Mouse (Mus musculus) MN1 (cell line): Measurements from ENCODE around the gene Abca17.
A peak's percentile ranks its signal among the peaks of the same experiment; 100 is the strongest.

ENCODE experiments used
- DNase-seq: peaks from one replicate; pipeline ENCODE4 v3.0.0-alpha.2; 2016; ENCODE audit warnings: low spot score

The Abca17 gene

DNA sequence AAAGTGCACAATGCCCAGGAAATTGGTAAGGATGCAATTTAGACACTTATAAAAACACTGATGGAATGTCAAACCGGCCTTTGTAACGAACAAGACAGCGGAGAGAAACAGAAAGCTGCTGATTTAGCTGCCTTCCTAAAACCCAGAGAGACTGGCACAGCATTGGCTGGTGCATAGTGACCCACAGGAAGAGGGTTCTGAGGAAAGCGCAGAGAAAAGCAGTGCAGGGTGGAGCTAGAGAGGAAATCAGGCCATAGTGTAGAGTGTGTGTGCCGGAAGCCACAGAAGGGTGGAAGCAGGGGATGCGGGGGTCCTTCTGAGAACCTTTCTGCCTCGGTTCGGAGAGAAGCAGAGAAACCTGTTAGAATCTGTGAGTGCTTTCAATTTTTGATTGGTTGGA, 6.2 kb downstream of the Abca17 start:
- no peak for DNase-seq

DNA sequence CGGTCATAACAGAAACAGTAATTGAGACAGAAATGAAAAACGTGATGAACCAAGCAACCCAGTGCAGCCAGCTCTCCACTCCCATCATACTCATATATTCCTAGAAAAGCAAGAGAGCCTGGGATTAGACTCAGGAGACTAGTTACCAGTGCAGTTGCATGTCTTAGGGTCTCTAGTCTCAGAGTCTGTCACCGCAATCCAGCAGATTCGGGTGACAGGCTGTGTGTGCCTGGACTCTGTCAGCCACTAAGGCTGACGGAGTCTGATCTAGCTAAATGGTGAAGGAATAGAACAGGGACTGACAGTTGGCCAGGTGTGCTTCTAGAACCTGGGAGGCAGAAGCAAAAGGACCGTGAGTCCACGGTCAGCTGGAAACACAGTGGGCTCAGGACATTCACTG, 23.2 kb downstream of the Abca17 start:
- DNase-seq, result no peak

DNA sequence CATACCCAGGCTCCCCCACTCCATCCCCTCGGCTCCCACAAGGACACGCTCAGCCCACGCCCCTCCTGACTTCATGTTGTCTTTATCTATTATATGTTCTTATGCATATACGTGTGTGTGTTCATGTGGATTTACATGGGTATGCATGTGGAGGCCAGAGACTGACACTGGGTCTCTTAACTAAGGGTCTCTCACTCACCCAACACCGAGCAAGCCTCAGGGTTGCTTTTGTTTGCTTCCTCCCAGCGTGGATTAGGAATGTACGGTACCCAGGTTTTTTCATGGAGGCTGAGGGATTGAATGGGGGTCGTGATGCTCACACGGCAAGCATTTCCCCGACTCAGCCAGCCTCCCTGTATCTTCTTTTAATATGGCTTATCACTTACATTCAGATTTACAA, 25.8 kb downstream of the Abca17 start:
- DNase-seq, result no peak

DNA sequence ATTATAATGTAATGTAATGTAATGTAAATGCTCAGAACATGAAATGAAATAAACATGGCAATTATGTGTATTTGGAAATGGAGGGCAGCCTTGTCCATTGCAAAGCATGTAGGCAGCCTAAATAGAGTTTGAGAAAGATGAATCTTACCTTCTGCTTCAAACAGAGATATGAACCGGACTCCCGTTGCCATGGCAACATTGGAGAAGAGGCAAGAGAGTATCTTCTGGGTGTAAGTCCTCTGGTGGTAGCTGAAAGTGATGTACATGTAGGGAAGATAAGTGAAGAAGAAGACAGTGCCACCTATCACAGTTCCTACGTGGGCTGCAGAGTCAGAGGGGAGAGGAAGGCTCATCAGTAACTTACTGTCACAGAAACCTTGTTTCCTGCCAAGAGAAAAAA, 30.0 kb downstream of the Abca17 start:
- DNase-seq, result no peak

DNA sequence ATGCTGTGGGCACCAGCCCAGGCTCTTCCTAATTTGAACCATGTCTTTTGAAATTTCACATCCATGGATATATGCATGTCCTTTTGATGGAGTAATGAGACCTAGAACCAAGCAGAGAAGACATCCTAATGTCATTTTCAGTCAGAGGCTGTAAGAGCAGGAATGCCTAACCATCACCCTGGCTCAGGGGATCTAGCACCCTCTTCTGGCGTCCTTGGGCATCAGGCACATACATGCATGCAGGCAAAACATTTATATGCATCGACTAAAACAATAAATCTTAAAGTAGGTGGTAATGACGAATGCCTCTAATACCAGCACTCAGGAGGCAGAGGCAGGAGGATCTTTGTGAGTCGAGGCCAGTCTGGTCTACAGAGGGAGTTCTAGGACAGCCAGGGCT, 43.4 kb downstream of the Abca17 start:
- peak; percentile 50 for DNase-seq

DNA sequence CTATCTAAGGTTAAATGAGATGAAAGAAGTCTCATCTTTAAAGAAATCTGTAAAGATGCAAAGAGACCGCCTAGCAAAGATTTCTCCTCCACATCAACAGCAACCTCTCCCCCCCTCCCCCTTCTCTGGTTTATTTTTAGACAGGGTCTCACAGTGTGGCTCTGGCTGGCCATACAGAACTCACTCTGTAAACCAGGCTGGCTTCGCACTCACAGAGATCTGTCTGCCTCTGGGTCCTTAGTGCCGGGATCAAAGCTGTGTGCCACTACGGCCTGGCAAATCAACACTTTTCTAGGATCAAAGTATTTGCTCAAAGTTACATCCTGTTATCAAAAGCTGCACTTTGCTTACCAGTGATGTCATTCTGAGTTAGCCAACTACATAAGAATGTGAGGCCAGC, 50.2 kb downstream of the Abca17 start:
- DNase-seq, result no peak

DNA sequence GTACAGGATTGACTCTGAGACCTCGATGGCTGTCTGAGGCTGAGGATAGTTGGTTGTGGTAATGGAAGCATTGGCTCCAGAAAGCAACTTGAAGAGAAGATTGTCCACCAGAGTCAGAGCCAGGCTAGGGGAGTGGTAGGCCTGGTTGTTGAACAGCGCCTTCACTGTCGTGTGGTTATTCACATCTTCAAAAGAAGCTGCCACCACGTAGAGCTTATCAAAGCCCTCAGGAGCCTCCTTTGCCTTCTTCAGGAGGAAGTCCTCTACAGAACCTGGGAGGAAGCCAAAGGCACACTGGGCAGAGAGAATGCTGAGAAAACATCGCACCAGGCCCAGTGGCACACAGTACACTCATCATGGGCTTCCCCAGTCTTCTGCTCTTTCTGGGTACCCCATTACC, 61.5 kb downstream of the Abca17 start:
- DNase-seq, result no peak

DNA sequence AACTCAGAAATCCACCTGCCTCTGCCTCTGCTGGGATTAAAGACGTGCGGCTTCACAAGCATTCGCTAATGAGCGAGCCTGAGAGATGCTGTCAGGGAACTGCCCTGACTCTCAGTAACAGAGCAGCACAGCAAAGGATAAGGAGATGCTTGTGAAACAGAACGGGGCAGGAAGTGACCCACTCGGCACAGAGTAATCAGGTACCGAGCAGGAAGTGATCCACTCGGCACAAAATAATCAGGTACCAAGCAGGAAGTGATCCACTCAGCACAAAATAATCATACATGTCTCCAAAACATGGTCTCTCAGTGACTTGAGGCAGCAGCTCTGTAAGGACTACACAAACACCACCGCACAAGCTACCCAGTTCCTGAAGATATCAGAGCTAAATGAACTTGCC, 62.4 kb downstream of the Abca17 start:
- no peak for DNase-seq

DNA sequence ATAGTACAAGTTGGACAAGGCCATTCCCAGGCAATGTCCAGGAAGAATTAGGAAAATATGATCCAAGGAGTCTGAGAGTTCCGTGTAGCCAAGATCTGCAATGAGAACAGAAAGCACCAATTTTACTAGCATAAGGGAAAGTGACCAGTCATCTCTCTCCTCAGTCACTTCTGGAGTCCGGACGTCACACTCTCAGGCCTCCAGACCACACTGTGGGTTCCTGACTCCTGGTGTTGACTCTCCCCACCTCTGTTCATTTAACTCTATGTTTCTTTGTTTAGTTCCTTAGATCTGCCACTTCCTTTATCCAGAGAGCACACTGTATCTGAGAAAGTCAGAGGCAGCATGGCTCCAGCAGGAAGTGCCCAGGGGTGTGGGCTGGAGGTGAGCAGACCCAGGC, 65.2 kb downstream of the Abca17 start:
- no peak for DNase-seq

DNA sequence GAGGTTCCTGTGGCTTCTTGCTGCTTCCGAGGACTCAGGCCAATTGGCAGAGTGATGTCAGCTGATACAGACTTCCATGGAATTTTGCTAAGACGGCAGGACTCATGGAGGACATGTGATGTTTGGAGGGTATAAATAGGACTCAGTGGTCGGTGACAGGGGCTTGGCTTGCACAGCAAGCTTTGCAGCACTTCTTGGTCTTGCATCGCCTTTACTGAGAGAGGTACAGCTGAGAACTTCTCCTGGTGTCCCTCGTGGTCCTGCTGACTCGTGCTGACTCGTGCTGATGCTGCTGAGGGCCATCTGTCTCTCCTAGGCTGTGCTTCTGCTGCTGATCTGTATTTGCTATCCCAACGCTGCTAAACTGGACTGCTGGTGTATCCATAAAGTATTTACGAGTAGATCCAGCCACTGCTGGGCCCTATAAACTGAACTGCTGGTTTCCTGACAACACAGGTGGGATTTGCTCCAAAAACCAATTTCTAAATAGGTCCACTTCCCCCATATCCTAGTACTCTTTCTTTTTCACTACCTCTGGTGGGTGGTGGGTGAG, 67.5 kb downstream of the Abca17 start:
- no peak for DNase-seq

DNA sequence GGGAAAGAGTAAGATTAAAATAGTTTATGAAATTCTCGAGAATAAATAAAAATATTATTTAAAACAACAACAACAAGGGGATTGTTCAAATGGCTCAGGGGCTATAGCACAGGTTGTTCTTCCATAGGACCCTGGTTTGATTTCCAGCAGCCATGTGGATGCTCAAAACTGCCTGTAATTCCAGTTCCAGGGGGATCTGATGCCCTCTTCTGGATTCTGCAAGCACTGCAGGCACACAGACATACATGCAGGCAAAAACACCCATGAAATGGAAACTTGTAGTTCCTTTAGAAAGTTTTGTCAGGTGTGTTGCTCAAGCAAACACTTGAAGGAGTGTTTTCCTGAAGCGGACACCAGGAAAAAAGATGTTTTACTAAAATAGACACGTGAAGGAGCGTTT, 68.2 kb downstream of the Abca17 start:
- no peak for DNase-seq

DNA sequence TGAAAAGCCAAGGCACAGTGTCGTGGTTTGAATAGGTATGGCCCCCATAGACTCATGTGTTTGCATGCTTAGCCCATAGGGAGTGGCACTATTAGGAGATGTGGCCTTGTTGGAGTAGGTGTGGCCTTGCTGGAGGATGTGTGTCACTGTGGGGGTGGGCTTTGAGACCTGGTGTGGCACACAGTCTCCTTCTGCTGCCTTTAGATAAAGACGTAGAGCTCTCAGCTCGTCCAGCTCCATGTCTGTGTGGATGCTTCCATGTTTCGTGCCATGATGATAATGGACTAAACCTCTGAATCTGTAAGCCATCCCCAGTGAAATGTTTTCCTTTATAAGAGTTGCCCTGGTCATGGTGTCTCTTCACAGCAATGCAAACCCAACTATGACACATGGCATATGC, 71.0 kb downstream of the Abca17 start:
- no peak for DNase-seq

DNA sequence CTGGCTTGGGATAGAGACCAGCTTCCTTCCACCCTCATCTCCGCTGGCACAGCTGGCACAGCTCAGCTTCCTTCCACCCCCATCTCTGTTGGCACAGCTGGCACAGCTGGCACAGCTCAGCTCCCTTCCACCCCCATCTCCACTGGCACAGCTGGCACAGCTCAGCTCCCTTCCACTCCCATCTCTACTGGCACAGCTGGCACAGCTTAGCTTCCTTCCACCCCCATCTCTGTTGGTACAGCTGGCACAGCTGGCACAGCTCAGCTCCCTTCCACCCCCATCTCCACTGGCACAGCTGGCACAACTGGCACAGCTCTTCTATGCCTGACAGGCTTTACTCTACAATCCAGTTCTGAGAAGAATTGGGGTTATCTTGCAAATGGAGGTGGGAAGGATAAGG, 83.7 kb downstream of the Abca17 start:
- DNase-seq, result no peak

DNA sequence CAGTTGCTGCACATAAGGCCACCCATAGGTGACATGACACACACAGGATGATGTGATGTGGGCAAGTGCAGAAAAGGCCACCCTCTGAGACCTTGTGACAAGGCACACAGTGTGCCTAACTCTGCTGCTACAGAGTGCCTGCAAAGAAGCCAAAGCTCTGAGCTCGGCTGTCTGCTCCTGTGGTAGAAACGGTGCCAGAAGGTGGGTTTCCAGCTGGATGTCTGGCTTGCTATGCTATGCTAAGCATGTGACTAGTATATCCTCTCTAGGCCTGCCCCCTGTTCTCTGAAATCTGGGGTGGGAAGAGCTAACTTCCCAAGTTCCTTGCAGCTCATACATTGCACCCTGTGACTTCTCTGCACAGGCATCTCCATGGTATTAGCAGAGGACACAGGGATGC, 86.1 kb downstream of the Abca17 start:
- DNase-seq, result no peak

DNA sequence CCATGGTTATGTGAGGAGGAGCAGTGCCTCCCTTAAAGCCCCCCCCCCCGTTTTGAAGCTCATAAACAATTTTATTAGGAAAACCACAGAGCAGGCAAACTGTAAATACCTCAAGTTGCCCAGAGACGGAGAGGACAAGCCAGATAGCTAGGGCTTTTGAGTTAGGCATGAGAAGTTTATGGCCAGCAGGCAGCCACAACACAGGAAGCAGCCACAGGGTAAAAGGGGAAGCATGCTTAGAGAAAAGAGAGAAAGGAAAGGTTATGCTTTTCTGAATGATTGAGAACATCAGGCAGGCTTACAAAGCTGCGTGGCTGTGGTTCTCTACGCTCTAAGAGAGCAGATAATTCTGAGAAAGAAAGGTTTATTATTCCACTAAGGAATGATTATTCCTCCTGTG, 90.4 kb downstream of the Abca17 start:
- no peak for DNase-seq

DNA sequence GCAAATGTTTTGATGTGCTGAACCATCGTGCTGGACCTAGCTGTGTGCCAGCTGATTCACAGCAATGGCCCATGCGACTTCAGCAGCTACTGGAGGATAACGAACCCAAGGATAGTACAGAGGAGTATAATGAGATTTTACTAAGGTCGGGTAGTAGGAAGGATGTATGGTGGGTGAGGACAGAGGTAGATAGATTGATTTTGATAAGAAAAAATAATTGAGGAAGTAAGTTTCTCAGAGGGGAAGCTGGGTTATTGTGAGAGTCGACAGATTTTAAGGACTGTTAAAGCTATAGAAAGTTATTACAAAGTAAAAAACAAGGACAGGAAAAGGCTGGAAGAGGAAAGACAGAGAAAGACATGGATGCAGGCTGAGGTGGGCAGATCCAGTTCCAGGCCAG, 91.2 kb downstream of the Abca17 start:
- no peak for DNase-seq

DNA sequence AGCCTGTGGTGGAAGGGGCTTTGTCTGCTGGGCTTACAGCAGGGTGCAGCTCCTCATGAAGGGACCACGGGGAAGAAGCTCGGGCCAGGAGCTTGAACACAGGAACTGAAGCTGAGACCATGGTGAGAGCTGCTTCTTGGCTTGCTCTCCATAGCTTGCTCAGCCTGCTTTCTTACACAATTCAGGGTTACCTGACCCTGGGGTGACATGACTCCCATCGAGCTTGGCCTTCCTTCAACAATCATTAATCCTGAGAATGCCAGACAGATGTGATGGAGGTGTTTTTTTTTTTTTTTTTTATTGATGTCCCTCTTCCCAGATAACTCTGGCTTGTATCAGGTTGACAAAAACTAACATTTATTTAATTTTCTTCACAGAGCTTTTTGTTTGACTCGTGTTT, 91.9 kb downstream of the Abca17 start:
- DNase-seq, result no peak

DNA sequence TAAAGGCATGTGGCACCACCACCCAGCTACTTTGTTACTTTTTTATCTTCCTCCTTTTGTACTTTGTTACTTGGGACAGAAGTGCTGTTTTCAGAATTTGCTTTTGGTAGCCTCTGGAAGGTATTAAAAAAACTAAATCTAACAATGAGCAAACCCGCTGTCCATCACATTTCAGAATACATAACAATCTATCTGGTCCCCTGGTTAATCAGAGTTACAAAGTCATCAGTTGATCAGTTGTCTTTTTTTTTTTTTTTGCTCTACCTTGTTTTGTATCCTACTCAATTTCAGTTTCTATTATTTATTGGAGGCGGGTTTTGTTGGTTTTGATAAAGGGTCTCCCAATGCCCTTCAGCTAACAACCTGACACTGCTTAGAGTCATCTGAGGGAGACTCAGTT, 98.5 kb downstream of the Abca17 start:
- no peak for DNase-seq

DNA sequence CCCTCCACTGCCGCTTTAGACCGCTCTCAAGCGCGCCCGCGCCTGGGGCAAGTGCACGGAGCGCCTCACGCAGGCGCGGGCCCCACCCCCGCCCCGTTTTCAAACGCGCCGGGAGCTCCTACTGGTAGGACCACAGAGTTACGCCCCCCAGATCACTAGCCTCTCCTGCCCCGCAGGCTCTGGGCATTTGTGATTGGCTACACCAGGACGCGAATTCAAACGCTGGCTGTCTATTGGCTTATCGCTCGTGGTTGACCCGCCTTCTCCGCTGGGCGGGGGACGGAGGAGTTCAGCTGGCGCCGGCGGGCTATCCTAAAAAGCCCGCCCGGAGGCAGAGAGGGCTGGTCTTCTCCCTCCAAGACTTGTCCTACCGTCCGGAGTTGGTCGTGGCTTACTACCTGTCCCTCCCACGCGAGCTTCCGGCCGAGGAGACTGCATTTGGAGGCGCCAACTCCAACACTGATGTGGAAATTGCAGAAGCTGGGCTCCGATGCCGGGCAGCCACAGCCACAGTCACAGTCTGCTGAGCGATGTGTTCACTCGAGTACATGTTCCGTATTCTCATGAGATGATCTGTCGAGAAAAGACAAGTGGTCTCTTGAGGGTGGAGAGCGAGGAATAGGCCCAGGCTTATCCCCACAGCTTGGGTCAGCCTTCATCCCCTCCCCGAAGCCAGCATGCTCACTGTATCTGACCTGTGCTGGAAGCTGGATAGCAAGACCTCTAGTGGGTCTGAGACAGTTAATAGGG, 99.4 kb downstream of the Abca17 start, which contains the start of gene Ccnf:
Ccnf (minus strand) TSS at position 165 of the 750 bp plus-strand sequence.
- peak; percentile 99 for DNase-seq

DNA sequence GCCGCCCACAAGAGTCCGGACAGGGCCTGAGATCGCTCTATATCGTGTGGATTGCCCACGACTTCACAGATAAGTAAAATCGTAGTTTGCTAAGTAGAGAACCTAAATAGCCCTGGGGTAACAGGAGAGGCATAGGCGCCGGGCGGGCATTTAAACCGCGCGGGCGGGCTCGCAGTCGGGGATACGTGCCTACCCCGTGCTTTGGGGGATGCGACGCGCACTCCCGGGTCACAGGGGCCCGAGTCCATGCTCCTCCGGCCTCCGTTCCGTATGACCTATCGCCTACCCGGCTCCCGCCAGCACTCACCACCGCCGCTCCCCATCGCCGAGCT, 99.9 kb downstream of the Abca17 start:
- DNase-seq, result no peak

DNA sequence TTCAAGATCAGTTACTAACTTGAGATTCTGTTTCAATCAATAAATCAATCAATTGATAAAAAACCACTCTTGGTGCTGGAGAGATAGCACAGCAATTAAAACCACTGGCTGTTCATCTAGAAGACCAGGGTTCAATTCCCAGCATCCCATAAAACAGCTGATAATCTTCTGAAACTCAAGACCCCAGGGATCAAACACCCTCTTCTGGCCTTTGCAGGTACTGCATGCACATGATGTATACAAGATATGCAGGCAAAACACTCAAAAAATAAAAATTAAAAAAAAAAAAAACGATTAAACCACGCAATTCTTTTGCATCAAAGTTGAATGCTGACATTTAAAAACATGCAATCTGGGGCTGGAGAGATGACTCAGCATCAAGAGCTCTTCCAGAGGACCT, 102.2 kb downstream of the Abca17 start:
- no peak for DNase-seq

DNA sequence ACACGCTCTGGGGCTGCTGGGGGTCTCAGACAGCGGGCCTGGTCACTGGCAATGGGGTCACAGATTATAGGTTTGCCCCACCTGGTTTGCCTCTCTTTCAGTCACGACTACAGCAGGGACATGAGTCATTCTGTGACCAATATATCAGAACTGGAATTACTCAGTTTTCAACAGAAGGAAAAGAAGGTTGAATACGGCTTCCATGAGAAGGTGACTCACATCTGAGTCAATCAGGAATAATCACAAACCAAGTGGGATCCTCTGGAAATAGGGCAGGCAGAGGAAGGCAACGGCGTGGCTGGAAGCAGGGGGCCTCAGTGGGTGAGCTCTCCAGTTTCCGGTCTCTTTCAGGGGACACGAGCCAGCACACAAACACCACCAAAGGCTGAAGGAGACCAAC, 106.8 kb downstream of the Abca17 start:
- DNase-seq, result no peak

DNA sequence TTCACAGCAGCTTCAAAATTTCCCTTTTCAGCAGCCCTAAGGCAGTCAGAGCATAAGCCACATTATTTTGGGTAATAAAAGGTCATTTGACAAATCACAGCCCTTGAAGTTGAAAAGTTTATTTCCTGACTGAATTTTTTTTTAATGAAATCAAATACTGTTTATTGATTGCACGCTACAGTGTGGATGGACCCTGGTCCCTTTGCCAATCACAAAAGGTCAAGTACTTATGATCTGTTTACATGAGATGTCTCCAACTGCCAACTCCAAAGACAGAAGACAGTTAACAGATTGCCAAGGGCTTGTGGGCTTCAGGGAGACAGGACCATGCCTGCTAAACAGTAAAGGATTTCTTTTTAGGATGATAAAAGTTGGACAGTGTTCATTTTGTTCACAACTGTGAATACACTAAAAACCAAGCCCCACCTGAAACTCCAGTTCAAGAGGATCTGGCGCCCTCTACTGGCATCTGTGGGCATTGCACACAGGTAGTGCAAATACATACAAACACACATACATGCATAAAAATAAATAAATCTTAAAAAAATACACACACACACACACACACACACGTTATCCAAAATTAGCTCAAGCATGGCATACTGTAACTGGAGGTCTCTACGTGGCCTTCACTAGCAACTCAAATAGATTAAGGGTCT, 107.4 kb downstream of the Abca17 start:
- DNase-seq, result no peak

DNA sequence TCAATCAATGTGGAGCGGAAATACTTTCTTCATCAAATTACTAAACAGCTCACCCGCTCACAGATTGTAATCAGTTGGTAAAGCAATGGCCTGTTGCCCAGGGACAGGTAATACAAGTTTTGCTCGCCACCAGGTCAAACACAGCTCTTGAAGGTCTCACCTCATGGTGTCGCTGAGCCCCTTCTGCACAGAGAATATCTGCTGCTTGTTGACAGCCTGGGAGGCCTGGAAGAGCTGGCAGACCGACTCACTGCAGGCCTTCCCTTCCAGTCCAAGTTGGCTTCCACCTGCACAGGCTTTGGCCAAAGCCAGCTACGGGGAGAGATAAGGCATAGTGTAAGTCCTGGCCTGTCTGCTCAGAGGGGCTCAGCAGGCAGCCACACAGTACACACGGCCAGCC, 113.9 kb downstream of the Abca17 start:
- DNase-seq, result no peak
